Mouse (Mus musculus) cortical plate, adult 2 months (tissue): ENCODE measurements around the gene Trex1.

Experiments used
- CTCF ChIP-seq: fragments of 200-500 bp; IDR thresholded peaks from 2 replicates; pipeline ENCODE4 v1.5.1; 2011; ENCODE audit warnings: mild to moderate bottlenecking, control low read depth, low read length; ENCODE audit not compliant: insufficient read depth; ENCODE audit errors: extremely low read depth
- POLR2A ChIP-seq: fragments of 200-500 bp; IDR thresholded peaks from 2 replicates; pipeline ENCODE4 v1.6.1; 2011; ENCODE audit warnings: mild to moderate bottlenecking, low read length, control low read depth; ENCODE audit not compliant: insufficient read depth; ENCODE audit errors: extremely low read depth

- TF ChIP-seq CTCF (no peak), POLR2A (no peak)
Measured at GRCm38 (mm10) chr9:109093786-109094552, 34.4 kb upstream of the Trex1 start.
